Mouse (Mus musculus) cortical plate, adult 2 months (tissue): ENCODE measurements around the gene Sec1.

ENCODE experiments used
- CTCF ChIP-seq: fragments of 200-500 bp; IDR thresholded peaks from 2 replicates; pipeline ENCODE4 v1.5.1; 2011; ENCODE audit warnings: mild to moderate bottlenecking, control low read depth, low read length; ENCODE audit not compliant: insufficient read depth; ENCODE audit errors: extremely low read depth
- POLR2A ChIP-seq: fragments of 200-500 bp; IDR thresholded peaks from 2 replicates; pipeline ENCODE4 v1.6.1; 2011; ENCODE audit warnings: mild to moderate bottlenecking, low read length, control low read depth; ENCODE audit not compliant: insufficient read depth; ENCODE audit errors: extremely low read depth

DNA sequence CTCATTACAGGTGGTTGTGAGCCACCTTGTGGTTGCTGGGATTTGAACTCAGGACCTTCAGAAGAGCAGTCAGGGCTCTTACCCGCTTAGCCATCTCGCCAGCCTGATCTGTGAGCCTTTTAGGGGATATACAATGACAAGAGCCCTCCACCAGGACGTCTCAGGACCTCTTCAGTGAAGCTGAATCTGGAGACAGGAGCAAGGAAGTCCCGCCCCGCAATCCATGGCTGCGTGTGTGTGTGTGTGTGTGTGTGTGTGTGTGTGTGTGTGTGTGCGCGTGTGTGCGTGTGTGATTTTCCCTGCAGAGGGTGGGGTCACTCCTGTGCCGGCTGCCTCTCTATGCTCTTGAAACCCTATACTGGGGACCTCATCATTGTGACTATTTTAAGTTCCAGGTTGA is 45.6 kb upstream of the Sec1 start:
- TF ChIP-seq CTCF (no peak), POLR2A (no peak)
